Mouse (Mus musculus): ENCODE data around the gene Gm45785. TPM values are rescaled to one million over a fixed set of nuclear protein-coding genes. Genes with fewer than 3 reads are reported as not detected.
"Not testable (repeated sequence)": the region's sequence is repeated elsewhere in the genome, so short reads cannot be mapped to it uniquely, and the experiment has no call there.

Gene Gm45785
- polyA plus RNA-seq, 1 experiment = not detected

GRCm38 (mm10) chr7:140897863-140898262, 41.7 kb upstream of the Gm45785 start:
- Histone ChIP-seq H3K36me3 (ENCODE audit: control insufficient read depth, insufficient read depth, low read length) (peaks cover 37% of the 10 kb centered on the region), H3K4me1 (ENCODE audit: control insufficient read depth, insufficient read depth, insufficient read length, low read length) (no peaks in the 10 kb centered on the region), H3K27me3 (ENCODE audit: control insufficient read depth, insufficient read depth, low read length) (no peaks in the 10 kb centered on the region), H3K27ac (ENCODE audit: insufficient read depth, low read depth, low read length) (no peak overlapping the region), H3K4me3 (ENCODE audit: low read depth, low read length) (no peak overlapping the region)
- 90% methylated on average over 7 of the region's 7 CpGs for WGBS
- TF ChIP-seq POLR2A (IDR thresholded peaks at IDR 0.05; ENCODE audit: low read depth, low read length) (no peak), CTCF (IDR thresholded peaks at IDR 0.05; ENCODE audit: extremely low read depth, insufficient read length, insufficient replicate concordance, low read depth, low read length) (no peak)

GRCm38 (mm10) chr7:140894611-140895010, 38.5 kb upstream of the Gm45785 start:
- no peaks in the 10 kb centered on the region for H3K4me1 ChIP-seq (ENCODE audit: control insufficient read depth, insufficient read depth, insufficient read length, low read length)
- peaks cover 56% of the 10 kb centered on the region for H3K36me3 ChIP-seq (ENCODE audit: control insufficient read depth, insufficient read depth, low read length)
- H3K4me3 ChIP-seq (ENCODE audit: low read depth, low read length) = no peak overlapping the region
- H3K27me3 ChIP-seq (ENCODE audit: control insufficient read depth, insufficient read depth, low read length) = no peaks in the 10 kb centered on the region
- H3K27ac ChIP-seq (ENCODE audit: insufficient read depth, low read depth, low read length) = no peak overlapping the region
- 85% methylated on average over 3 of the region's 3 CpGs for WGBS
- TF ChIP-seq POLR2A (IDR thresholded peaks at IDR 0.05; ENCODE audit: low read depth, low read length) = no peak
- no peak for TF ChIP-seq CTCF (IDR thresholded peaks at IDR 0.05; ENCODE audit: extremely low read depth, insufficient read length, insufficient replicate concordance, low read depth, low read length)

- 94% methylated on average over 7 of the region's 7 CpGs for WGBS
- TF ChIP-seq POLR2A (IDR thresholded peaks at IDR 0.05; ENCODE audit: low read depth, low read length) = no peak
- TF ChIP-seq CTCF (IDR thresholded peaks at IDR 0.05; ENCODE audit: extremely low read depth, insufficient read length, insufficient replicate concordance, low read depth, low read length) = no peak
- Histone ChIP-seq H3K4me1 (ENCODE audit: control insufficient read depth, insufficient read depth, insufficient read length, low read length) (no peaks in the 10 kb centered on the region), H3K27me3 (ENCODE audit: control insufficient read depth, insufficient read depth, low read length) (no peaks in the 10 kb centered on the region), H3K4me3 (ENCODE audit: low read depth, low read length) (no peak overlapping the region), H3K27ac (ENCODE audit: insufficient read depth, low read depth, low read length) (no peak overlapping the region), H3K36me3 (ENCODE audit: control insufficient read depth, insufficient read depth, low read length) (peaks cover 61% of the 10 kb centered on the region)
Observed at GRCm38 (mm10) chr7:140894031-140894430, 37.9 kb upstream of the Gm45785 start.

GRCm38 (mm10) chr7:140890636-140891035, 34.5 kb upstream of the Gm45785 start:
- 95% methylated on average over 16 of the region's 16 CpGs for WGBS

DNA sequence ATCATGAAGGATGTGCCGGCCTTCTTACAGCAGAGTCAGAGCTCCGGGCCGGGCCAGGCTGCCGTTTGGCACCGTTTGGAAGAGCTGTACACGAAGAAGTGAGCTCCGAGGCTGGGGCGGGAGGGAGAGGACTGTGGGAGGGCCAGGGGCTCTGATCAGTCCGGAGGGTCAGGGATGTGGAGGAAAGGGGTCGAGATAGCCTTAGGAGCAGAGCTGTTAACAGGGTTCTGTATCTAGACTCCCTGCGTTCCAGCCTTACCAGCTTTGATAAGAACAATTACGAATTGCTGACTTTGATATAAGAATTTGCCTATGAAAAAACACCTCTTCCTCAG, 26.3 kb upstream of the Gm45785 start:
- Histone ChIP-seq H3K27me3 (ENCODE audit: control insufficient read depth, insufficient read depth, low read length) (no peaks in the 10 kb centered on the region), H3K4me3 (ENCODE audit: low read depth, low read length) (peak overlapping the region; percentile 98), H3K4me1 (ENCODE audit: control insufficient read depth, insufficient read depth, insufficient read length, low read length) (peaks cover 2% of the 10 kb centered on the region; the same call in 1 of the 2 replicates), H3K36me3 (ENCODE audit: control insufficient read depth, insufficient read depth, low read length) (peaks cover 16% of the 10 kb centered on the region), H3K27ac (ENCODE audit: insufficient read depth, low read depth, low read length) (0 out of 2 replicates have a peak overlapping the region, but pooled peaks have one; percentile 4)
- no peak for TF ChIP-seq POLR2A (IDR thresholded peaks at IDR 0.05; ENCODE audit: low read depth, low read length)
- no peak for TF ChIP-seq CTCF (IDR thresholded peaks at IDR 0.05; ENCODE audit: extremely low read depth, insufficient read length, insufficient replicate concordance, low read depth, low read length)
- WGBS = under 1% methylated on average over 12 of the region's 12 CpGs

More at GRCm38 (mm10) chr7:140890636-140891035, 34.5 kb upstream of the Gm45785 start:
- H3K27ac ChIP-seq (ENCODE audit: insufficient read depth, low read depth, low read length); H3K4me3 ChIP-seq (ENCODE audit: low read depth, low read length); H3K27me3 ChIP-seq (ENCODE audit: control insufficient read depth, insufficient read depth, low read length); H3K4me1 ChIP-seq (ENCODE audit: control insufficient read depth, insufficient read depth, insufficient read length, low read length): not testable (repeated sequence)
- H3K36me3 ChIP-seq (ENCODE audit: control insufficient read depth, insufficient read depth, low read length) = peaks cover 64% of the 10 kb centered on the region

DNA sequence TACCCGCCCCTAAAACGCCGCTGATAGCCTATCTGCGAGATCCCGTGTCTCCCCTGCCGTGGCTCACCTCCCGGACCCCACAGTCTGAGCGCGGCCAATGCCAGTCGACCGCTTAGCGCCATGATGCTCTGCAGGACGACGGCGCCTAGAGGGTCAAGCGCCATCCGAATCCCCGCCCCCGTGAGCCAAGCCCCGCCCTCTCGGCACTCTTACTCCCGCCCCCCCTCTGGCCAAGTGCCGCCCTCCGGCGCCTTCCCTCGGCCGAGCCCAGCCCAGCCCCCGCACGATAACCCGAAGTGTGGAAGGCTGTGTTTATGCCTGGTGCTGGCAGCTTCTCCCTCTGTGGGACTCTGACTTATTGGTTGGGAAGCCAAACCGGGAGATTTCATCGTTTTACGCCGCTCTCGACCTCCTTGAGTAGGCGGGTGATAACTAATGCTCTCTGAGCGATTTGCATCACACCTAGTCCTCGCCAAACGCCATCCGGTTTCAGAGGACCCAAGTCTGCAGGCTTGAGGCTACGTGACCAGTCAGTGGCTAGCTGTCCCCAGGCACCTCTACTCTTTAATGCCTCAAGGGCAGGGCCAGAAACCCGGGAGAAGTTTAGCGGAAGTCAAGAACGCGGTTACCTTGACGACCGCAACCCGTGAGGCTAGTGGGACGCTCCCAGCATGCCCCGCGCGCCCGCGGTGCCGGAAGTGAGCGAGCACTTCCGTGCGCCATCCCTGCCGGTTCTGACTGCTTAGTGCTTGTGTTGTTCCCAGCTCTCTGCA, 25.8 kb upstream of the Gm45785 start, which contains the start of the genes Psmd13 and Sirt3:
Gene Psmd13, plus strand, starts transcription at position 273 of the 773 bp plus-strand sequence.
Gene Sirt3, minus strand, starts transcription at position 614 of the 773 bp plus-strand sequence.
- Histone ChIP-seq H3K4me3 (ENCODE audit: low read depth, low read length) (peak within 1 kb of the TSS; percentile 98), H3K27me3 (ENCODE audit: control insufficient read depth, insufficient read depth, low read length) (no peaks in the 10 kb centered on the region), H3K4me1 (ENCODE audit: control insufficient read depth, insufficient read depth, insufficient read length, low read length) (peaks cover 2% of the 10 kb centered on the region; the same call in 1 of the 2 replicates), H3K27ac (ENCODE audit: insufficient read depth, low read depth, low read length) (peak within 1 kb of the TSS; percentile 97), H3K36me3 (ENCODE audit: control insufficient read depth, insufficient read depth, low read length) (peaks cover 12% of the 10 kb centered on the region)
- WGBS = under 1% methylated on average over 59 of the region's 59 CpGs
- TF ChIP-seq POLR2A (IDR thresholded peaks at IDR 0.05; ENCODE audit: low read depth, low read length) (peak; percentile 34; the same call in 1 of the 2 replicates), CTCF (IDR thresholded peaks at IDR 0.05; ENCODE audit: extremely low read depth, insufficient read length, insufficient replicate concordance, low read depth, low read length) (peak; percentile 19; the same call in 1 of the 2 replicates)

GRCm38 (mm10) chr7:140880865-140881515, 24.9 kb upstream of the Gm45785 start:
- 4% methylated on average over 8 of the region's 8 CpGs for WGBS
- peak overlapping the region; percentile 98 for H3K4me3 ChIP-seq (ENCODE audit: low read depth, low read length)
- no peaks in the 10 kb centered on the region for H3K27me3 ChIP-seq (ENCODE audit: control insufficient read depth, insufficient read depth, low read length)
- H3K36me3 ChIP-seq (ENCODE audit: control insufficient read depth, insufficient read depth, low read length) = peaks cover 12% of the 10 kb centered on the region
- H3K4me1 ChIP-seq (ENCODE audit: control insufficient read depth, insufficient read depth, insufficient read length, low read length) = peaks cover 2% of the 10 kb centered on the region; the same call in 1 of the 2 replicates
- H3K27ac ChIP-seq (ENCODE audit: insufficient read depth, low read depth, low read length) = 0 out of 2 replicates have a peak overlapping the region, but pooled peaks have one; percentile 16
- TF ChIP-seq POLR2A (IDR thresholded peaks at IDR 0.05; ENCODE audit: low read depth, low read length) (no peak), CTCF (IDR thresholded peaks at IDR 0.05; ENCODE audit: extremely low read depth, insufficient read length, insufficient replicate concordance, low read depth, low read length) (no peak)

All from small intestine, adult 2 months (tissue).